Mouse (Mus musculus): ENCODE results near the gene Bdnf. TPM values are rescaled to one million over a fixed set of nuclear protein-coding genes. Genes with fewer than 3 reads are reported as not detected.

Gene Bdnf
- not detected in 2 replicates for total RNA-seq (2014; fragmentation: Nextera tagmentation)
- under 0.01 and 0.05 TPM in 2 replicates for total RNA-seq (2017)
- not detected in 2 replicates for polyA plus RNA-seq (2012)

DNA sequence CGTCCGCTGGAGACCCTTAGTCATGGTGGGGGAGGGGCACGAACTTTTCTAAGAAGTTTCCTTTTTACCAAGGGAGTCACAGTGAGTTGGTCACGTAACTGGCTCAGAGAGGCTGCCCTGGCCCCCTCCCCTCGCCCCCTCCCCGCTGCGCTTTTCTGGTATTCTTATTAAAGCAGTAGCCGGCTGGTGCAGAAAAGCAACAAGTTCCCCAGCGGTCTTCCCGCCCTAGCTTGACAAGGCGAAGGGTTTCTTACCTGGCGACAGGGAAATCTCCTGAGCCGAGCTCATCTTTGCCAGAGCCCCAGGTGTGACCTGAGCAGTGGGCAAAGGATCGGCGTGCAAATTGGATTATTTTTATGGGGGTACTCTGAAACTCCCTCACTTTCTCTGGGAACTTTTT lies at the start of gene Bdnf:
Gene Bdnf, plus strand, starts transcription at position 169 of the 400 bp plus-strand sequence.
- H3K27me3 ChIP-seq (ENCODE audit: insufficient read depth, low read length): no peaks in the 10 kb centered on the region
- DNase-seq (ENCODE audit: low spot score): no peak
- H3K4me1 ChIP-seq (ENCODE audit: insufficient read depth, low read depth, low read length): no peaks in the 10 kb centered on the region
- no peaks in the 10 kb centered on the region for H3K36me3 ChIP-seq (replicated peaks)
- peaks cover 16% of the 10 kb centered on the region for H3K9me3 ChIP-seq (replicated peaks)
- ATAC-seq (ENCODE audit: extremely low read depth, insufficient number of reproducible peaks, low FRiP score, poor library complexity, severe bottlenecking): no peak
- TF ChIP-seq GATA1 (IDR thresholded peaks at IDR 0.05; ENCODE audit: borderline replicate concordance, low read length) (no peak), CTCF (IDR thresholded peaks at IDR 0.05; ENCODE audit: low read depth, low read length) (no peak), TAL1 (conservative IDR thresholded peaks at IDR 0.05; ENCODE audit: low read depth, low read length) (no peak)
- no peak within 1 kb of the TSS for H3K4me3 ChIP-seq (ENCODE audit: low read depth, low read length)

DNA sequence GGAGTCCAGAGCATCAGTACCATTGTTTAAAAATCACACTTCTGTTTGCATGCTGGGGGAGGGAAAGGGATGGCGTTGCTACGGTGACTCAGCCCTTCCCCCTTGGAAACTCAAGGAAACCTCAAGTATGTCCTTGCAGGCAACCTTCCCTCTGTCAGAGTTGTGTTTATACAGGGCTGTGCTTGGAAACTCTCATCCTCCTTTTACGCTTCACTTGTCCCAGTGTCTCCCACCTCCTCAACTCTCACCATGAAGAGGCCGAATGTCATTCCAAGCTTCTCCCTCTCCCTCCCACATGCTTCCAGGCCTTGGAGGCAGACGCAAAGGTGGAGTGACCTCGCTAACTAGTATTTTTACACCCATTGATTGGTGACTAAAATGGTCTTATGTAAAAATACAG lies 47.6 kb upstream of the Bdnf start:
- no peaks in the 10 kb centered on the region for H3K36me3 ChIP-seq (replicated peaks)
- no peaks in the 10 kb centered on the region for H3K27me3 ChIP-seq (ENCODE audit: insufficient read depth, low read length)
- H3K4me1 ChIP-seq (ENCODE audit: insufficient read depth, low read depth, low read length): no peaks in the 10 kb centered on the region
- TF ChIP-seq TAL1 (conservative IDR thresholded peaks at IDR 0.05; ENCODE audit: low read depth, low read length): no peak
- DNase-seq (ENCODE audit: low spot score): no peak
- H3K4me3 ChIP-seq (ENCODE audit: low read depth, low read length): no peak overlapping the region
- ATAC-seq (ENCODE audit: extremely low read depth, insufficient number of reproducible peaks, low FRiP score, poor library complexity, severe bottlenecking): no peak
- no peaks in the 10 kb centered on the region for H3K9me3 ChIP-seq (replicated peaks)

- no peak for TF ChIP-seq TAL1 (conservative IDR thresholded peaks at IDR 0.05; ENCODE audit: low read depth, low read length)
- H3K4me3 ChIP-seq (ENCODE audit: low read depth, low read length): no peak overlapping the region
- no peaks in the 10 kb centered on the region for H3K27me3 ChIP-seq (ENCODE audit: insufficient read depth, low read length)
- ATAC-seq (ENCODE audit: extremely low read depth, insufficient number of reproducible peaks, low FRiP score, poor library complexity, severe bottlenecking) (no peak), DNase-seq (ENCODE audit: low spot score) (no peak)
- no peaks in the 10 kb centered on the region for H3K36me3 ChIP-seq (replicated peaks)
- no peaks in the 10 kb centered on the region for H3K4me1 ChIP-seq (ENCODE audit: insufficient read depth, low read depth, low read length)
- H3K9me3 ChIP-seq (replicated peaks): peaks cover 16% of the 10 kb centered on the region
Measured at GRCm38 (mm10) chr2:109673509-109674455, 718 bp upstream of the Bdnf start.

DNA sequence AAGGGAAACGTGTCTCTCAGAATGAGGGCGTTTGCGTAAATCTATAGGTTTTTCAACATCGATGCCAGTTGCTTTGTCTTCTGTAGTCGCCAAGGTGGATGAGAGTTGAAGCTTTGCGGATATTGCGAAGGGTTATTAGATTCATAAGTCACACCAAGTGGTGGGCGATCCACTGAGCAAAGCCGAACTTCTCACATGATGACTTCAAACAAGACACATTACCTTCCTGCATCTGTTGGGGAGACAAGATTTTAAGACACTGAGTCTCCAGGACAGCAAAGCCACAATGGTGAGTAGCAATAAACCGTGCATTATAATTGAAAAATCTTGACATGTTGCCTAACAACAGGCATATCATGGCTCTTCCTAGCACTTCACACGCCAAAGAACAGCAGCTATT lies 551 bp downstream of the Bdnf start:
- TF ChIP-seq CTCF (IDR thresholded peaks at IDR 0.05; ENCODE audit: low read depth, low read length) (no peak), GATA2 (IDR thresholded peaks at IDR 0.05; ENCODE audit: borderline replicate concordance, low read depth, low read length) (no peak), TAL1 (conservative IDR thresholded peaks at IDR 0.05; ENCODE audit: low read depth, low read length) (no peak), GATA1 (IDR thresholded peaks at IDR 0.05; ENCODE audit: borderline replicate concordance, low read length) (no peak), POLR2AphosphoS5 (IDR thresholded peaks at IDR 0.05; ENCODE audit: insufficient replicate concordance, low read depth, low read length) (no peak)
- DNase-seq (ENCODE audit: low spot score) (no peak), ATAC-seq (ENCODE audit: extremely low read depth, insufficient number of reproducible peaks, low FRiP score, poor library complexity, severe bottlenecking) (no peak)
- Histone ChIP-seq H3K27me3 (ENCODE audit: insufficient read depth, low read length) (no peaks in the 10 kb centered on the region), H3K36me3 (replicated peaks) (no peaks in the 10 kb centered on the region), H3K4me1 (ENCODE audit: insufficient read depth, low read depth, low read length) (no peaks in the 10 kb centered on the region), H3K9me3 (replicated peaks) (peaks cover 16% of the 10 kb centered on the region), H3K4me3 (ENCODE audit: low read depth, low read length) (no peak overlapping the region)

- Histone ChIP-seq H3K36me3 (replicated peaks) (no peaks in the 10 kb centered on the region), H3K9me3 (replicated peaks) (peaks cover 16% of the 10 kb centered on the region), H3K4me3 (ENCODE audit: low read depth, low read length) (no peak overlapping the region), H3K27me3 (ENCODE audit: insufficient read depth, low read length) (no peaks in the 10 kb centered on the region), H3K4me1 (ENCODE audit: insufficient read depth, low read depth, low read length) (no peaks in the 10 kb centered on the region)
- ATAC-seq (ENCODE audit: extremely low read depth, insufficient number of reproducible peaks, low FRiP score, poor library complexity, severe bottlenecking) (no peak), DNase-seq (ENCODE audit: low spot score) (no peak)
- no peak for TF ChIP-seq TAL1 (conservative IDR thresholded peaks at IDR 0.05; ENCODE audit: low read depth, low read length)
- no peak for TF ChIP-seq GATA1 (IDR thresholded peaks at IDR 0.05; ENCODE audit: borderline replicate concordance, low read length)
- TF ChIP-seq GATA2 (IDR thresholded peaks at IDR 0.05; ENCODE audit: borderline replicate concordance, low read depth, low read length): no peak
- TF ChIP-seq CTCF (IDR thresholded peaks at IDR 0.05; ENCODE audit: low read depth, low read length): no peak
- no peak for TF ChIP-seq POLR2AphosphoS5 (IDR thresholded peaks at IDR 0.05; ENCODE audit: insufficient replicate concordance, low read depth, low read length)
Measured at GRCm38 (mm10) chr2:109675973-109676617, 1.6 kb downstream of the Bdnf start.

GRCm38 (mm10) chr2:109676618-109676974 lies 2.1 kb downstream of the Bdnf start:
- Histone ChIP-seq H3K36me3 (replicated peaks) (no peaks in the 10 kb centered on the region), H3K27me3 (ENCODE audit: insufficient read depth, low read length) (no peaks in the 10 kb centered on the region), H3K9me3 (replicated peaks) (peaks cover 16% of the 10 kb centered on the region), H3K4me1 (ENCODE audit: insufficient read depth, low read depth, low read length) (no peaks in the 10 kb centered on the region), H3K4me3 (ENCODE audit: low read depth, low read length) (no peak overlapping the region)
- no peak for TF ChIP-seq POLR2AphosphoS5 (IDR thresholded peaks at IDR 0.05; ENCODE audit: insufficient replicate concordance, low read depth, low read length)
- TF ChIP-seq CTCF (IDR thresholded peaks at IDR 0.05; ENCODE audit: low read depth, low read length): no peak
- no peak for TF ChIP-seq GATA1 (IDR thresholded peaks at IDR 0.05; ENCODE audit: borderline replicate concordance, low read length)
- DNase-seq (ENCODE audit: low spot score) (no peak), ATAC-seq (ENCODE audit: extremely low read depth, insufficient number of reproducible peaks, low FRiP score, poor library complexity, severe bottlenecking) (no peak)
